8 mouse cellular contexts compared by ENCODE assay signal in the genomic region with DNA sequence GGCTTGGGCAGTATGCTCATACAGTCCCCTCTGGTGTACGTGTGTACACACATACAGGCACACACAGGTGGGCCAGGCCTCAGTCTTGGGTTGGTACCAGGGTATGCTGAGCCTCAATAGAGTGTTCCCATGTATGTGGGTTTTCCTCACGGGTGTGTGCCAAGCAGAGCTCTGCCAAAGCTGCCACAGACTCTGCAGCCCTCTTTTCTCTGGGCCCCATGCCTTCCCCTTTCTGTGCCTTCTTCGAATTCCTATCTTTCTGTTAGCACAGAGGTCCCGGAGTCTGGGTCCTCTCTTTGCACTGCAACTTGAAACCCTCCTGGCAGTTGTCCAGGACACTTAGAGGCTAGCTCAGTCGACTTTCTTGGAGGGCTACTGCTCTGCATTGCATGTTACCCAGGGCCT. TPM values are rescaled to one million over a fixed set of nuclear protein-coding genes. Genes with fewer than 3 reads are reported as not detected.
DNase-seq lines count a peak whose midpoint lies in the region; ATAC-seq and TF ChIP-seq lines count a peak whose summit lies in the region.

No protein-coding gene starts in this region.

- 12% methylated on average over 5 of the region's 5 CpGs for WGBS in heart, embryonic 15.5 days
- WGBS in midbrain, embryonic 14.5 days, result 45% methylated on average over 5 of the region's 5 CpGs

- H3K4me2 ChIP-seq in heart, embryonic 15.5 days, result peak overlapping the region; percentile 30
- H3K4me2 ChIP-seq in midbrain, embryonic 14.5 days (ENCODE audit: low read length), result no peak overlapping the region

- in situ Hi-C loops in Patski (cut with MboI; ENCODE audit: low pct_unique_long_range_greater_than_20kb), result no loop called here

- peaks cover 44% of the 10 kb centered on the region for H3K4me1 ChIP-seq in heart, embryonic 15.5 days (replicated peaks)
- peaks cover 34% of the 10 kb centered on the region for H3K4me1 ChIP-seq in midbrain, embryonic 14.5 days (ENCODE audit: control insufficient read depth, insufficient read depth, low read length)

- peak overlapping the region; percentile 1; the same call in 1 of the 2 replicates for H3K9ac ChIP-seq in heart, embryonic 15.5 days
- no peak overlapping the region for H3K9ac ChIP-seq in midbrain, embryonic 14.5 days (replicated peaks; ENCODE audit: low read length)

- TF ChIP-seq CTCF in Patski (IDR thresholded peaks at IDR 0.05), result no peak

- no peak overlapping the region for H3K4me3 ChIP-seq in heart, embryonic 15.5 days
- no peak overlapping the region for H3K4me3 ChIP-seq in midbrain, embryonic 14.5 days (replicated peaks; ENCODE audit: low read depth, low read length)

- POLR2A ChIA-PET in Patski (lab: Charles Lee), result no interaction called here

- H3K36me3 ChIP-seq in heart, embryonic 15.5 days, result no peaks in the 10 kb centered on the region
- H3K36me3 ChIP-seq in midbrain, embryonic 14.5 days (ENCODE audit: control insufficient read depth, insufficient read depth, low read length), result 0 out of 2 replicates have a peak, but pooled peaks cover 7% of the 10 kb centered on the region

- DNase-seq in Patski (ENCODE audit: low read depth, low spot score), result peak; percentile 35
- DNase-seq in adrenal gland, postnatal 14 days, result peak; percentile 69
- peak; percentile 85 for DNase-seq in kidney, postnatal 14 days
- DNase-seq in midbrain, embryonic 14.5 days, result peak; percentile 79
- DNase-seq in cerebellum, adult 11-12 months, result no peak
- no peak for DNase-seq in frontal cortex, postnatal 25 days (ENCODE audit: low spot score in 2 of 2)
- no peak for DNase-seq in cerebellum, adult 9-11 months

- H3K27ac ChIP-seq in heart, embryonic 15.5 days, result peak overlapping the region; percentile 93
- H3K27ac ChIP-seq in midbrain, embryonic 14.5 days (replicated peaks; ENCODE audit: low read depth, low read length), result peak overlapping the region; percentile 61

- CTCF ChIA-PET in Patski (lab: Charles Lee), result interaction anchor here (1.1 to 1.4 kb wide), 2 partner anchors 27 to 42 kb away, joined by 3 read pairs; no protein-coding TSS in a partner anchor

- no peaks in the 10 kb centered on the region for H3K27me3 ChIP-seq in Patski
- H3K27me3 ChIP-seq in heart, embryonic 15.5 days, result no peaks in the 10 kb centered on the region
- H3K27me3 ChIP-seq in midbrain, embryonic 14.5 days (ENCODE audit: control insufficient read depth, insufficient read depth, low read length), result no peaks in the 10 kb centered on the region

- peak; percentile 47 for ATAC-seq in Patski
- peak; percentile 70 for ATAC-seq in heart, embryonic 15.5 days (replicated peaks; ENCODE audit: insufficient number of reproducible peaks, insufficient read depth, low FRiP score, low read depth)
- 0 out of 2 replicates have a peak, but pooled peaks have one; percentile 43 for ATAC-seq in midbrain, embryonic 14.5 days (ENCODE audit: low FRiP score, low TSS enrichment)

- no peaks in the 10 kb centered on the region for H3K9me3 ChIP-seq in heart, embryonic 15.5 days (replicated peaks)
- H3K9me3 ChIP-seq in midbrain, embryonic 14.5 days (ENCODE audit: control insufficient read depth, low read length), result no peaks in the 10 kb centered on the region

RNA-seq across cellular contexts. Expression of gene Zfp618, which starts 33.1 kb away (rescaled TPM):
- 16.5 TPM for polyA plus RNA-seq in Patski (2021)
- 6.5 and 7.7 TPM in 2 replicates for total RNA-seq in adrenal gland, postnatal 14 days (2021)
- polyA plus RNA-seq in heart, embryonic 15.5 days (2015; fragmentation: Nextera tagmentation; extraction: Ambion mirVana), result 7.6 and 11.9 TPM in 2 replicates
- 29.5 and 39.8 TPM in 2 replicates for polyA plus RNA-seq in midbrain, embryonic 14.5 days (2014; fragmentation: Nextera tagmentation; extraction: Ambion mirVana)

Comparison
In these comparisons a context has a peak if more than half of its experiments do, and no peak if none do; other contexts are left out.
1. DNase-seq: peak in Patski (single experiment), adrenal gland, postnatal 14 days (single experiment), kidney, postnatal 14 days (single experiment) and midbrain, embryonic 14.5 days (single experiment); none in cerebellum, adult 11-12 months (single experiment), frontal cortex, postnatal 25 days (0 of 2) and cerebellum, adult 9-11 months (single experiment).
2. Peak in every context shown above with its lines, with median percentiles within 50 percentile points of each other: ATAC-seq.